Mouse (Mus musculus) lung, postnatal 14 days (tissue): Measurements from ENCODE around the gene 4930432K21Rik.

Experiments
- DNase-seq: peaks from one replicate; pipeline ENCODE4 v3.0.0; 2021

Gene 4930432K21Rik

DNA sequence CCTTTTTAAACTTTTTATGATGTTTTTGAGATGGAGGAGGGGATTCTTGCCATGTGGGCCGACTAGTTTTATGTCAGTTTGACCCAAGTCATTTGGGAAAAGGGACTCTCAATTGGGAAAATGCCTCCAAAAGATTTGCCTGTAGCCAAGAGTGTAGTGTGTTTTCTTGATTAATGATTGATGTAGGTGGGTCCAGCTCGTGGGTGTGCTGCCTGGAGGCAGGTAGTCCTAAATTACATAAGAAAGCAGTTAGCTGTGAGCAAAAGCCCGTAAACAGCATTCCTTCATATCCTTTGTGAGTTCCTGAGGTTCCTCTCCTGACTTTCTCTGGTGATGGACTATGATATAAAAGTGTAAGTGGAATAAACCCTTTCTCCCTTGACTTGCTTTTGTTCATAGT lies 1.4 kb downstream of the 4930432K21Rik start:
- DNase-seq: no peak

DNA sequence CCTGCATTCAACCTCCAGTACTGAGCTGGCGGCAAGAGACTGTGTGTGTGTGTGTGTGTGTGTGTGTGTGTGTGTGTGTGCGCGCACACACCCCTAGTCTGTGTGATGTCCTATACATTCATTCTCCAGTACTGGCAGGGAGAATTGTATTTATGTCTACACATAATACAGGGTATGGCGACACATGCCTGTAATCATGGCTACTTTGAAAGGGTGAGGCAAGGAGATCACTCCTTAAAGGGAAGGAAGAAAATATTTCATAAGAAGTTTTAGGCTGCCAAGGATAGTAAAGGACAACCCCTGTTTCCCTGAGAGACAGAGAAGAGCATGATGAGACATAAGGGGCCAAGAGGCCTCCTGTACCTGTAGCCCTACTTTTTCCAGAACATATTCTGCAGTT lies 9.8 kb downstream of the 4930432K21Rik start:
- DNase-seq: no peak

DNA sequence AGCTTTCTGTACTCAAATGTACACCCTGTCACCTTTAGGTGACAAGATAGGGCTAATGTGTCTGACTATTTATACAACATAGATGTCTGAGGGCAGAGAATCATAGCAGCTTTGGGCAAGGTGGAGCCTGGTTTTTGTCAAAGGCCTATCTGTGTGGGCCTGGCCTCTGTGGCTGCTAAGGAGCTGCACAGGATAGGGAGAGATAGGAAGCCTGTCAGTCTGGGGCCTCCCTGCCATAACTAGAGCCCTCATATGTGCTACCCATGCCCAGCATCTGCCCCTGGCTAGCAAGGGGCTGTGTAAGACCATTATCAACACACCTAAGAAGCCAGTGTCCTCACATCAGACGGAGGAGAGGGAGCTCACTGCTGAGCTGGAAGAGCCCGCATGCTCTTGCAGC lies 19.9 kb downstream of the 4930432K21Rik start:
- DNase-seq: no peak

DNA sequence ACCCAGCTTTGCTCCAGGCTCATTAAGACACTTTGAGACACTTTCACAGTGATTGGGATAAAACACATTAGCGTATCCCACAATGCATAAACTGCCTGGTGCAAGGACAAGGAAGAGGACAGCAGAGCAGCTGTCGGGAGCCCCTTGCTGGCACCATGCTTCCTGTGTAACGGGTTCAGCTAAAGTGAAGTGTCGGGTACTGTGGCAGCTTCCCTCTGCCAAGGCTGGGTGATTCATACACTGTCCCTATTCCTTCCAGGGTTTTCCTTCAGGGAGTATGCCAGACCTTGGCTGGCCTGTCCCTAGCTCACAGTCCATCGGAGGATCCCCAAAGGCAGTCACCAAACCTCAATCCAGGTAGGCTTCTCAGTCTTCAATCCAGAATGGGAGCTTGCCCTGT lies 22.3 kb downstream of the 4930432K21Rik start:
- no peak for DNase-seq

DNA sequence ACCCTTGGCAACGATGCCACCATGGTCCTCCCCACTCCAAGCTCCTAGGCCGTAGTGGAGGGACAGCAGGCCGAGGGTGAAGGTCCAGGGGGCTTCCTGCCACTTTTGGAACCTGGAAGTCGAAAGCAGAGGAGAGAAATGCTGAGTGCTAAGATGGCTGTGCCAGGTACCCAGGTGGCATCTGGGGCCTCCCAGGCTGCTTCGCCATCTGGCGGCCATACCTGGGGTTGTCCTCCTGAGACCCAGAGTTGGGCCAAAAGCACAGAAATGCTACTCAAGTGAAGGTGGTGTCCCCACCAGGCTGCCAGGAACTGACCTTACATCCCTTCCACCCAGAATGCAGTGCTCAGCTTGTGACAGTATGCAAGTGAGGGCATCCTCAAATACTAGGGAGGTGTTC lies 26.0 kb downstream of the 4930432K21Rik start:
- peak; percentile 19 for DNase-seq

DNA sequence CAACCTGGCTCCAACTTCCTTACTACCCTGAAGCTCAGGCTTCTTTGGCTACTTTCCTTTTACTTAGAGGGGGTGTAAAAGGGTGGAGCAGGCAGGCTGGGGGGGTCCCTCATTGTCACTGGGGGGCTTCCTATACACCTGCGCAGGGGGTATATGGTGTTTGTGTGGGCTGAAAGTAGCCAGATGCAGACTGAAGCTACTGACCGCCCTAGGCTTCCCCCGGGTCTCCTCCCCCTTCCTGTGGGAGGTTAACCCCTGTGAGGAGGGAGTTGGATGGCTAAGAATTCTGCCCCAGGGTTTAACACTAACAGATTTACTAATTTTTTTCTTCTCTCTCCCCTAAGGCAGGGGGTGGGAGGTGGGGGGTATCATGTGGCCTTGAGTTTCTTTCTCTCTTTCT lies 28.7 kb downstream of the 4930432K21Rik start:
- DNase-seq: no peak

DNA sequence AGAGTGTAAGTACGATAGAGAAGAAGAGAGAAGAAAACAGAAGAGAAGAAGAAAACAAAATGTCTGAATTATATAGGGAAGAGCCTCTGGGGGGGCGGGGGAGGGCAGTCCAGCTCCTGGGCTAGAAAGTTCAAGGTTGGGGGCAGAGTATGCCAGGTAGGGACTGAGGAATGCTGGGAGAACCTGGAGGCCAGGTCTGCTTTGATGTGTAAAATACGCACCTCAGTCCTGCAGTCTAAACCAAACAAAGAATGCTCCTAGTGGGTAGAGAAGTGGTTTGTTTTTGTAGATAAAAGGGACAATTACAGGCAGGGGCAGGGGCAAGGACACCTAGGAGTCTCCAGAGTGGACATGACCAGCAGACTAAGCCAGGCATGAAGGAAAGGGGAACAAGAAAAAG lies 29.6 kb downstream of the 4930432K21Rik start:
- DNase-seq: no peak

DNA sequence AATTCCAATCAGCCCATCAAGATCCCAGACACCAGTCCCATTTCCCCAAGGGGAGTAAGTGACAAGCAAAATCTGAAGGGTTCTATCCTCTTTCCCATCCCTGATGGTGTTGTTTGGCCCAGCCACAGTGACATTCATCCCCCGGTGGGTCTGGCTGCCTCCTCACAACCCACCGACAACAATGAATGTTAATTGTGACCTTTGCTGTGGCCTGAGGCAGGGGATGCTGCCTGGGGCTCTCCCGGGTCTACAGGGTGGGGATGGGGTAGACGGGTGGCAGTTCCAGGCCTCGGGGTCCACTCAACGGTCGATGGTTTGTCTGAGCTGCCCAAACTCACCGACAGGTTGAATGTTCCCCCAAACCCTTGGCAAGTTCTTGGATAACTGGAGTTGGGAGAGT lies 30.8 kb downstream of the 4930432K21Rik start:
- no peak for DNase-seq

DNA sequence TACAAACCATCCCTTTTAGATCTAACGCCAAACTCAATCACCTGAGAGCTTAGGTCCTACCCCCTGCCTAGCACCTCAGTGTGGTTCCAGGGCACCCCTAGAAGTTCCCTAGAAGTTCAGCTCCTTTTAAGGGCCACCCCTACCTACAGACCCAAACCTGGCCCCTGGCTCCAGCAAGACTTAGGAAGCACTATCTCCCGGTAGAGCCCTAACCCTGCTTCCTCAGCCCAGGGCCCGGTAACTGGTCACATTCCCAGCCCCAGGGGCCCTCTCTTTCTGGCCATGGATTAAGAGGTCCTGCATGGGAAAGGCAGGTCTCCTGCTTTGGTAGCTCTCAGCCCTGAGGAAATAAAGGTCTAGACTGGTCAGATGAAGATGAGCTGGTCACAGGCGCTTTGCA lies 32.1 kb downstream of the 4930432K21Rik start:
- no peak for DNase-seq

DNA sequence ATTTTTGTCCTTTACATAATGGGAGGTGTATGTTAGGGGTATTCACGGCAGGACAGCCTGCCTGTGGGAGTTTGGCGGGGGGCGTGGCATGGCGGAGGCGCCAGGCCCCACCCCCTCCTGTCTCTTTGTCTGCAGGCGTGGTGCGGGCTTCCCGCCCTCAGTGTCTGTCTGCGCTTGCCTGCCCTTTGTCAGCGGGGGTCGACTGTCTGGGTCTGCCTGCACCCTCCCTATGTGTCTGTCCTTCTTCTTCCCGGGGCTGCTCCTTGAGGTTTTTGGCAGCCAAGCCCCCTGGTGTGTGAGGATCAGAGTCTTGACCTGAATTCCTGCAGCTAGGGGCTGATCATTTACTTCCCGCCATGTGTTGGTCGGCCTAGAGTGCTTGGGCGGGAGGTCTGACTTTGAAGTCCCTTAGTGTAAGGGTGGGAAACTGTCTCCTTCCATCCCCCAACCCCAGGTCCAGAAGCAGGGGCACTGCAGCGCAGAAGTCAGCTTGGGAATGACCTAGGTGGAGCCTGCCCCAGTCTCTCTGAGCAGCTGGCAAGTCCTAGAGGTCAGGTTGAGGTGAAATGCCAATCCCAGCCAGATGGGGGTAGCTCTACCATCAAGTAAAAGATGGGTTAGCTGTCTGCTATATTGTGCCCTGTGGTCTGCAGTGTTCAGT lies 32.8 kb downstream of the 4930432K21Rik start:
- peak; percentile 54 for DNase-seq

DNA sequence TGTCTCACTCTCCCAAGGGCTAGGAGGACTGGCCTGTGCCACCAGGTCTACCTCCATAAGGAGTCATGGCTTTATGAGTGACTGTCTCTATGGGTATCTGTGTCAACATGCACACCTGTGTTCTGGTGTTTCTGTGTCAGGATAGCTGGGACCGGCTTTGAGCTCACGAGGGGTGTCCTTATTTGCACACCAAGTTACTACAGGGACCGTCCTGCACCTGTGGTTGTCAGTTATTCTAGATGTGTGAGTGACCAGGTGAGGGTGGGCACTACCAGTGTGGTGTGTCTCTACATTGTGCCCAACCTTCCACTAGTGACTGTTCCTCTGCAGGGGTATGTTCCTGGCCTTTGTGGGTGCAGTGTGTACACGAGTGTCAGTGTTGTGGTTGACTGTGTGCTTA lies 35.0 kb downstream of the 4930432K21Rik start:
- no peak for DNase-seq

DNA sequence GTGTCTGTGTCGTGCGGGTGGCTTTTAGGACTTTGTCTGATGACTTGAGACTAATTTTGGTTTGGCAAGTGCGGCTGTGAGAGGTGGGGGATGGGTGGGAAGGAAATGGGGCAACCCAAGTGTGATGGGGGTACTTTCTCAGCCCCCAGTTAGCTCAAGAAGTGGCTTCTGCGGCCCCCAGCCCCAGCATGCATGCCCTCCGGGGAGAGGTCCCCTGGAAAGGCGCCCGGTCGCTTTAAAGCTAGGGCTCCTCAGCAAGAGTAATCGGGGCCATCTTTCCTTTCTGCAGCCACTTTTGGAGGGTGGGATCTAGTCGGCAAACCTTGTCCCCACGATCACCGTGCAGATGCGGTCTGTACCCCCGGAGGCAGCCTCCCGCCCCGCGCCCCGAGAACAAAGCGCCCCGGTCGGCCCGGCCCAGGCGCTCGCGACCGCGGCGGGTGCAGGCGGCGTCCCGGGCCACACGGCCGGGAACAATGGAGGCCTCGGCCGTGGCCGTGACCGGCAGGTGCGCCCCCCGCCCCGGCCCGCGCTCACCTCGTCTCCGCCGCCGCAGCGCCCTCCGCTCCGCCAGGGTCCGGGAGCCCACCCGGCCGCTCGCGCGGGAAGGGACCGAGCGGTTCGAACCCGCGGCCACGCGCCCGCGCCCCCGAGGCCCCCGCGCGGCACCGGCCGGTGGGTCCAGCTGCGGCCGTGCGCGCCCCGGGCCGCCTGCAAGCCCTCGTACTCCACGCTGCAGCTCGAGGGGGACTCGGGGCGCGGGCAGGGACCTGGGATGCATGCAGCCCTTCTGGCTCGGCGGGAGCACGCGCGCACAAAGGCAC lies 35.6 kb downstream of the 4930432K21Rik start:
- DNase-seq: peak; percentile 42

DNA sequence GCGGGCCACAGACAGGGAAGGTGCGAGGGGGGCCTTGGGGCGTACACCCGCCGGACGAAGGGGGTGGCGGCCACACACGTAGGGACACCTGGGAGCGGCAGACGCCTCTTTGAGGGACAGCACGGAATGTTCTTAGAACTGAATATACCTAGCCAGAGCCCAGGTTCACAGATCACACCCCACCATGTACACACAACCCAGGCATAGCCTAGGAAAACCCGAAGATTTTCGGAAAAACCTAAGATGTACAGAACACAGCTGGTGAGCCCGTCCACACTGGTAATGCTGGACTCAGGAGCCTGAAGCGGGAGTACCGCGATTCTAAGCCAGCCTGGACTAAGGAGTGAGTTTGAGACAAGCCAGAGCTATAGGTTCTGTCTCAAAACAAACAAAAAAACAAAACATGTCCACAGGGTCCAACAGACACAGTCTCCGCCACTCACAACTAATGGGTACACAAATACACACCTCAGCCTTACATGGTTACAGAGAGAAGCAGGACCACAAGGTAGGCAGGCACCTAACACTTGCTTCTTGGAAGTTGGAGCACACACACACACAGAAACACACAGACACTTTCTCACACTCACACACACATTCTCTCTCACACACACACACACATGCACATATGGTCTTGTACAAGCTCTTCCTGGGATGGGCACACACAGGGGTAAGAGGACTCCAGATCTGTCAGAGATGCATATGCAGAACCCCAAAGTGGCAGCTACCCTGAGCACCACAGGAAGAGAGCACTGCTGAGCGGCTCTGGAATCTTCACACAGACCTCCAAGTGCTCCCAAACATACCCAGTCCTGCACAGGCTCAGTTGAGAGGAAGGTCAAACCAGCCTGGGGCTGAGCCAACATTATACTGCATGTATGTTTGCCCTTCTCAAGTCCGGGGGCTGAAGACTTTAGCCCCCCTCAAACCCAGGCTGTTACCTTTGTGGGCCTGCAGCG lies 36.5 kb downstream of the 4930432K21Rik start:
- no peak for DNase-seq

DNA sequence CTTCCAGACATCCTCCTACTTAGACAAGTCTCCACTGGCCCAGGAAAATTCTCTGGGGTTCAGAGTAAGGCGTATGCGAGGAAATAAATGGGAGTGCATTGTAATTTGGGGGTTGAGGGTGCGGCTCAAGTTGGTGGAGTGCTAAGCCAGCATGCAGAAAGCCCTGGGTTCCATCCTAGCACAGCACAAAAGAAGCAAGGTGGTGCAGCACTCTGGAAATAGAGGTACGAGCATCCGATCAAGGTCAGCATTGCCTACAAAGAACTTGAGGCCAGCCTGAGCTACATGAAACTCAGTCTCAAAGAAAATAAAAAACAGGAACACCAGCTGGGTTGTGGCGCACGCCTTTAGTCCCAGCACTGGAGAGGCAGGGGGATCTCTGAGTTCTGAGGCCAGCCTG lies 37.3 kb downstream of the 4930432K21Rik start, which contains the start of gene Nanos3:
Gene Nanos3 (minus strand): TSS at position 101 of the 400 bp plus-strand sequence.
- DNase-seq: no peak

DNA sequence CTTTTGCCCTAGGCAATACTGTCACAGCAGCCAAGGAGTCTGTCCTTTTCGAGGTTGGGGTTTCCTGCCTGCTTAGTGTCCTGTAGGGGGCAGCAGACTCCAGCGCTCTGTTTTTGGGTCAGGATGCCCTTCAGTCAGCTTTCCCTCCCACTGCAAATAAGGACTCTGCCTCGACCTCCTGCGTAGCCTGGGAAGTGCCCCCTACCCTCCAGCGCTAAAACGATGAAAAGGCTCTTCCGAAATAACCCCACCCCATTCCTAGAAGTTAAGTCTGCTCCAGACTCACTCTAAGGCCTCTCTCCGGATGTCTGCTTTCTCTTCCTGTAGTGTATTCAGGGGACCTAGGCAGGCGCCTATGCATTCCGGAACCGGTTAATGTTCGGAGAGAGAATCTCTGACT lies 38.7 kb downstream of the 4930432K21Rik start:
- DNase-seq: peak; percentile 86

DNA sequence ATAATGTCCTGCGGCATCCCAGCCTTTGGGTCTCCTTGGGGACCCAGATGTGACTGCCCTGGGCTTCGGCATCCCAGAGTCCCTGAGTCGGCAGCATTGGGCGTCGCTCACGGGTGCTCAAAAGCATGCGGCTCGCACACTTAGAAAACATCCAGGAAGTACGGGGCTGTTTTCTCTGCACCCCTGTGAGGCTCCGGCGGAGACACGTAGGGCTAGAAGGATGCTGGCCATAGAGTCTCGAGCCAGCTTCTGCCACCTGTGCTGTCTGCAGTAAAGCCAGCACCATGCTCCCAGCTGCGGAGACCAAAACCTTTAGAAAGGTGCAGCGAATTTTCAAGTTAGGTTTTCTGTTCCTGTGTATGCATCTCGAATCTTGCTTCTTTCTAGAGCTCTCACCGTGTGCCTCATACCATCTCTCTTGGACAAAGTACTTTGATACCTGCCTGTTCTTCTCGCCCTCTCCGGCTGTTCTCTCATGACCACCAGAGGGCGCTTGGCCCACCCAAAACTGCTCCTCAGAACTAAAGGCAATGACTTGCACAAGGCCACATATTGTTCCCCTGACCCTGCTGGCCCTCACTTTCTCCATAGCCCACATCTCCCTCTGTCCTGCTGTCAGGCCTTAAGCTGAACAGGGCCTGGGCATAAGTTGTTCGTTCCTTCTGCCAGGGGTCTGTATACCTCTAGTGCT lies 39.4 kb downstream of the 4930432K21Rik start:
- DNase-seq: peak; percentile 74

DNA sequence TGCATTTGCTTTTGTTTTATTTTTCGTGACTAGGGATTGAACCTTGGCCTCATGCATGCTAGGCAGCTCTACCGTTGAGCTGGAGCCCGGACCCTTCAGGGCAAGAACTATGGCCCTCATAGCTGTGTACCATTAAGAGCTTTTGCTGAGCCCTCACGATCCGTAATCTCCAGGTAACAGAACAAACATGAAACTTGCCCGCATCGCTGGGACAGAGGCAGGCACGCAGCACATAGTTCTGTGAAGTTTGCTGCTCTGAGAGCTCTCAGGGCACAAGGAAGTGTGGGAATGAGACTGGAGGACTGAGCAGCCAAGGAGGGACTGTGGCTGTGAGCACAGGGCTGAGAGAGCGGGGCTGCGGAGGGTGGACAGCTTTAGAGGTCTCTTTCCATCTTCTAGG lies 40.8 kb downstream of the 4930432K21Rik start:
- DNase-seq: no peak

DNA sequence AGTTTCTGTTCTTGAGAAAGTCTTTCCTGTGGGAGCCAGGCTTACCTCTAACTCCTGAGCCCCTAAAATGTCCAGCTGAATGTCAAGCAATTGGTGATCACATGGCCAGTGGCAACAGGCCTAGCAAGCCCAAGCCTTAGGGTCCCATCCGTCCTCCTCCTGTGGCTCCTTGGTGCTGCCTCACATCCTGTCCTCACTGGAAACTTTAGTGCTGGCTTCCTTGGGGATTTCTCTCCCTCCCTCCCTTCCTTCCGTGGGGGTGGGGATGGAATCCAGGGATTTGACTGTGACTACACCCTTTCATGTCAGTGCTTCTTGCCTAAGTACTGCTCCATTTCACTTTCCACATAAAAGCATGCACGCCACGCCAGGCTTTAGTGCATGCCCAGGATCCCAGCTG lies 41.8 kb downstream of the 4930432K21Rik start:
- peak; percentile 61 for DNase-seq

DNA sequence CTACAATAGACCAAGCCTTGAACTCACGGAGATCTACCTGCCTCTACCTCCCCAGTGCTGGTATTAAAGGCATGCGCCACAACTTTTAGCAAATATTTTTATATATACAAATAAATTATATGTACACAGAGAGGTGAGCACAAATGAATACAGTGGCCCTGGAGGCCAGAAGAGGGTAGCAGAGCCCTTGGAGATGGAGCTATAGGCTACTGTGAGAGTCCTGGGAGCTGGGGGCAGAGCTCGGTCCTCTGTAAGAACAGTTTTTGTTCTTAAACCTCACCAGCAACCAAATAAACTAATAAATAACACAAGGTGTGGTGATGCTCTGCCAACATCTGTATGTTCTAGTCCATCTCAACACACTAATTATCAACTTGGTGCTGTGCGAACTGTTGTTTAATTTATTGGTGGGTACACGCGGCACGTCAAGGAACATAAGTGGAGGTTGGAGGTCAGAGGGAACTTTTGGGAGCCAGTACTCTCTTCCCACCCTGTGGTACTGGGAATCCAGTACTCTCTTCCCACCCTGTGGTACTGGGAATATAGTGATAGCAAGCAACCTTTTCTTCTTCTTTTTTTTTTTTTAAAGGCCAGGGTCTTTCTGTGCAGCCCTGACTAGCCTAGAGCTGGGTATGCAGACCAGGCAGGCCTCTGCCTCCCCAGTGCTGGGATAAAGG lies 42.5 kb downstream of the 4930432K21Rik start:
- no peak for DNase-seq

DNA sequence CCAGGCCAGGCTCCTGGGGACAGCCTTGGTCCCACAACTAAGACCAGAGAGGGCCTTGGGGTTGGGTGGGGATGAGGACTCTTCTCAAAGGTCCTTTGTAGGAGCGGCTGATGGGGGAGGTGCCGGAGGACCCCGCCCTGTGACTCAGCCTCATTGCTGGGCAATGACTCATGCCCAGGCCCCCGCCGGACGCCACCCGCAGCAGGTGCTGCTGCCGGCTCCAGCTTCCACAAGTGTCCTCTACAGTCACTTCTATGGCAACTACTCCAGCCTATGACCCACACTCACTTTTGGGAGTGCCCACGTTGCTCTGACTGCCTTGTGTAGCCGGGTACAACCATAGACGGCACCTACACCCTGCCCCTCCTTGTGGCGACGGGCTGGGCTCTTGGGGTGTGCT lies 44.2 kb downstream of the 4930432K21Rik start:
- DNase-seq: peak; percentile 84

DNA sequence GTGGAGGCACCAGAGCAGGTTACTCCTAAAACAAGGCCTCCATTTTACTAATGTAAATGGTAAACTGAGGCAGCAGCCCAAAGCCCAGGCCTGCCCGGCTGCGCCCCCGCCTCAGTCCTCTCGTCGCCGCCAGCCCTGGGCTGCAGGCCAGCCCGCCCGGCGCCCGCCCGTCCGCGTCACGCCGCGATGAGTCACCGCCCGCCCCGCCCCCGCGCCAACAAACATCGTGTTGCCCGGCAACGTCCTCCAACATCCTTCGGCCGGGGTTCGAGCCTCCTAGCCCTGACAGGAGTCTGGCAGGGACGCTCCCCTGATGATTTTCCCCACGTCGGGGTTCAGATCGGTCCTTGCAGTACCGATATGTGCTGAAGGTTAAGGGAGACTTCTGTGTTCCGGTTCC lies 44.7 kb downstream of the 4930432K21Rik start:
- peak; percentile 92 for DNase-seq

DNA sequence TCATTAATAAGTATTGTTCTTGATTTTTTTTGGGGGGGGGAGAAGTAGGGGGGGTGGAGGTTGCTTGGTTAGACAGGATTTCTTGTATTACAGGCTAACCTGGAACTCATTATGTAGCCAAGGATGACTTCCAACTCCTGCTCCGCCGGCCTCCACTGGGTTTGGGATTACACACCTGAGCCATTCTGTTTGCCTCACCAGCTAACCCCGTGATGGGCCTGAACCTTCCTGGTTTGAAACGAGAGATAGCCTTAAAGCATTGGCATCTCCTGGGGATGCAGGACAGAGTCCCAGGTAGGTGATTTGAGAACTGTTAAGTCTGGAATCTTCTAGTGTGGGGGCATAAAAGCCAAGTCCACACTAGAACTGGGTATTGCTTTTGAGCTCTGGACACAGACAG lies 45.3 kb downstream of the 4930432K21Rik start:
- DNase-seq: no peak
